Mouse (Mus musculus): ENCODE measurements around the gene Phgdh.
A peak's percentile ranks its signal among the peaks of the same experiment; 100 is the strongest.

Gene Phgdh

DNA sequence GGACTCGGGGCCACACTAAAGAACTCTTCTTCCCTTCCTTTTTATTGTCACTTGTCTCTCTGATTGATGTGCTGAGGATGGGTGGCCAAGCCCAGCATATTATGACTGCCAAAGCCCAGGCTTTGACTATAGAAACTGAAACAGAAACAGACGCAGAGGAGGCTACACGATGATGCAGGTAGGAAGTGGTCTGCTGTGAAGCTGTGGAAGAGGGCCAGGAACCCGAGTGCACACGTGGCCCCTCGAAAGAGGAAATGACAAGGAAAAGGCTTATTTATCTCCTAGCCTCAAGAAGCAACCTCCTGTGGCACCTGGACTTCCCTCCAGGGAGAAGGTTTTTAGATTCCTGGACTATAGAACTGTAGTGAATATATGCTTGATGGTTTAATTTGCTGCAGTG lies 8.3 kb upstream of the Phgdh start:
- no peak for DNase-seq (ENCODE audit: extremely low spot score)

DNA sequence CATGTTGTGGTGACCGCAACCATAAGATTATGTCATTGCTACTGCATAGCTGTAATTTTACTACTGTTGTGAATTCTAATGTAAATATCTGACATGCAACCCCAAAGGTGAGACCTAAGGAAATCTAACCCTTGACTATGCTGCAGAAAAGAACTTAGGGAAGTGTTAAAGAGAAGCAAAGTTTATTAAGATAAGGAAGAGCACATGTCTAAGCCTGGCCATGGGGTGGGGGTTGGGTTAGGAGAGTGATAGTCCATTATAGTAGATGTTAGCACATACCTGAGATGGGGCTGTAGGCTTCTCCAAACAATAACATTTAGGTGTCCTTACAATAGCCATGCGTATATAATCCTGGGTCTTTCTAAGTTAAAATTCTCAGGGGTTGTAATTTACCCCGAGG lies 3.4 kb upstream of the Phgdh start:
- no peak for DNase-seq (ENCODE audit: extremely low spot score)

DNA sequence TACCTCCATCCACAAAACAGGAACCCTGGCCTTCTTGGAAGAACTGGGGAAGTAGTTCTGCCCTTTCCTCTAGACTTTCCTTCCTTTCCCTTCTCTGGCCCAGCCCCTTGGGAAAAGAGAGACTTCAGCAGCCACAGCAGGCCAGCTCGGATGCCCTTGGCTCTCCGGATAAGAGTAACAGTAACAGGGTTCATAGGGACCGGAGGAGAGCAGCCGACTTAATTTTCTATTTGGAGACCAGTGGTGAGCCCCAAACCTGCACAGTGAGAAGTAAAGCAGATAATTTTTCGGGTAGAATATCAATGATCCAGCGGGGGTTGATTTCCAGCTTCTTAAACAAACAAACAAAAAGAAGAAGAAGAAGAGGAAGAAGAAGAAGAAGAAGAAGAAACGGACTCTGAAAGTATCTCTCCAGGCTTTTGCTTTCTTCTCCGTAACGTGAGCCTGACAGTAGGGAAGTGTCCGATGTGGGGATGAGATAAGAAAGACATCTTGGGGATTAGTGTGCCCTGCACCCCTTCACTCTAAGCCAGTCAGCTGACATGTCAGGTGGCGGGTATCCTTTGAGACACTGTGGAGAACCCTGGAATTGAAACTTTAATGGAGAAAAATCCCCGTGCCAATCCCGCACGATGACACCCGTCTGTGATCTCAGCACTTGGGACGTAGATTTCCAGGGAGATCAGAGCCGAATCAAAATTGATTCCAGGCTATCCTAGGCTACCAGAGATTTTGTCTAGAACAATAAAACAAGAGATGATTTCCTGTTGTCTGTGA lies 1.2 kb upstream of the Phgdh start:
- no peak for DNase-seq (ENCODE audit: extremely low spot score)

DNA sequence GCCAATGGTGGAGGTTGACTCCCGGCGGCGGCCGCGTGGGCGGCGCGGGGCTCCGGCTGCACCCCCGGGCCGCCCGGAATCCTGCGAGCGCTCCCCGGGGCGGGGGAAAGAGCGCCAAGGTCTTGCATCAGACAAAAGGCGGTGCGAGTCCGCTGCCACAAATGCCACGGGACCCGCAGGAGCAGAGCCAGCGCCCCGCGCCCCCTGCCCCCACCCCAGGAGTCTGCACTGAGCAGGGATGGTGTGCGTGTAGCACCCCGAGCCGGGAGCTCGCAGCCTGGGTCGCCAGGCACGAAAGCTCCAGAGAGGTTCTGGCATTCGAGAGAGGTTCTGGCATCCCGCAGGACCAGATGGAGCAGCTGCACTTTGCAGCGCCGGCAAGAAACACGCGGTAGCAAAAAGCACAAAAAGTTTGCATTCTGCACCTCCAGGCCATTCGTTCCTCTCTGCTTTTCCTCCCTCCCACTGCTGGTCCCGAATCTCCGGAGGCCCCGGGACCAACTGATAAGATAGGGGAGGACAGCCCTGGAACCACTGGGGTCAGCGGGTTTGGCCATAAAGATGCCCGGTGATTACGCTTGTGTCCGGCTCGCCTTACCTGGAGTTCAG lies 589 bp downstream of the Phgdh start:
- peak; percentile 65 for DNase-seq (ENCODE audit: extremely low spot score)

DNA sequence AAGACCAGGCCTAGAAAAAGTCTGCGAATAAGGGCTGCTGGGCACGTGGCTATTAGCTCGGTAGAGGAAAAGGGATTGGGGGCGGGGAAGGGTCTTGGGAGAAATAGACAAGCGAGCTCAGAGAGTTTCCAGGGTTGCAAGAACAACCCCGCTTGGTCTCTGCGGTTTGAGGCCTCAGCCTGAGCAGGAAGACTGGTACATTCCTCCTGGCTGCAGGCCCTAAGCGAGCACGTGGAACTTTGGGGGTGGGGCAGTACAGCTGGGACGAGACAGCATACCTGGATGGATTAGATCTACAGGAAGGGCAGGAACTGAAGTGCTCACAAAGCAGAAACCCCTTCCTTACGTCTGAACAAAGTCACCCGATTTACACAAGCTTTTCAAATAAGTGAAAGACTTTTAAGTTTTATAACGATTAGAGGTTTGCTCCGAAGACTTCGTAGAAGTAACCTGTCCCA lies 1.2 kb downstream of the Phgdh start:
- peak; percentile 63 for DNase-seq (ENCODE audit: extremely low spot score)

DNA sequence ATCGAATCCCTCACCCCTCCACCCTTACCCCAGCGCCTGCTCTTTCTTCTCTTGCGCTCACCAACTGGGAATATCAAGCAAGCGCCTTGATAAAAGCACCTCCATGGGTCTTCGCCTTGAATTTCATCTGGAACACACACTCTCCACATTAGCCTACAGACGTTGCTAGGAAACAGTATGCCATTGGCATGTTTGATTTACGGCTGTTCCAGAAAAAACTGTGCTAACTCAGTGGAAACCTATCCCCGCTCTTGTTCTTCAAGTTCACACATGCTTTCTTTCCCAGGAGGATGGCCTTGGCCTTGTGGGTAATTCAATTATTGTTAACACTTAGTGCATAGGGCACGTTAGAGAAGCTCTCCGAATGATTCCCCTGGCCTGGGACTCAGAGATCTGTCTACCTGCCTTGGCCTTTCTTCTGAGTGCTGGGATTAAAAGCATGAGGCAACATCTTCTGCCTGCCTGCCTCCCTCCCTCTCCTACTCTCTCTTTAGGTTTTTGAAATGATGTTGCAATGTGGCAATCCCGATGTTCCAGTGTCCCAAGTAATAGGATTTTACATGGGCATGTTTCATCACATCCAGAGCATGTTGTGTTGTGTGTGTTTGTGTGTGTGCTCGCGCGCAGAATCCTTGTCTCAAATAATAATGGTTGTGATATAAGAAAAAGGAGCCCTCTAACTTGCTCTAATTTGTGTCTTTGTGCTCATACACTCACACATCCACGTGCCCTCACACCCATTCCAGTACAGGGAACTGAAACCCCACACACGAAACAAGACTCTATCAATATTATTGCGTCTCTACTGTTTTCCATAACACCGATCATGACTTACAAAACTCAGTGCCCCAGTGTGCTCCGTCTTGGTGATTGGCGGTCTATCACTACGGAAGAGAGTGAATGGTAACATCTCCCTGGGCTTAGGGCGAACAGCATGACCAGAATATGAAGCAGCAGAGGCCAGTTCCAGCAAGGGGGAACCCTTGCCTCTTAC lies 2.8 kb downstream of the Phgdh start:
- no peak for DNase-seq (ENCODE audit: extremely low spot score)

DNA sequence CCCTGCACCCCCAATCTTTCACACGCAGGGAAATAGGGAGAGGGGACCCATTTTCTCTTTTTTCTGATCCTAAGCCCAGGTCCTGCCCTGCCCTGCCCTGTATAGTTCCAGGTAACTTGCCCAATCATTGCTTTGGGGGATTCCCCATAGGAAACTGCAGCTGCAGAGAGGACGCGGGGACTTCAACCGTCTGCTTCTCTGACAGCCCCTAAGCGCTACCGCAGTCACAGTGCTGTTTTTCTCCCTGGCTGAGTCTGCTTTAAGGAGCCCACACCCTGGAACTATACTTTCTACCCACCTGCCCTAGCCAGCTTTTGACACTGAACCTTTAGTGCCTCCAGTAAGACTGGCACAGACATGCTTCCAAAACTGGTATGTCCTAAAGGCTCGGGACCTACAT lies 3.9 kb downstream of the Phgdh start:
- DNase-seq (ENCODE audit: extremely low spot score) = no peak

DNA sequence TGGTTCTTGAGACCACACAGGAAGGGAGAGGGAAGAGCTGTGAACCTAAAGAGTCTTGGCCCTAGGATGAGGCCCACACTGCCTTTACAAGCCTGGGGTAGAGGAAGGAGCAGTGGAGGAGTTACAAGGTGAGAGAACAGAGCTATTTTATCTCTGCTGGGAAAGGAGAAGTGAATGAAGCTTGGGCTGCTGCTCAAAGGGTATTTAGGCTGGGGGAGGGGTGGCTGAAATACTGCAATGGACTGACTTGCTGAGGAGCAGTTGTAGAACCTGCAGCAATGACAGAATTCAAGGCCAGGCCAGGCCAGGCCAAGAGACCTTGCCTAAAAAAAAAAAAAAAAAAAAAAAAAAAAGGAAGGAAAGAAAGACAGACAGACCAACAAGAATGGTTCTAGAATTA lies 4.5 kb downstream of the Phgdh start:
- DNase-seq (ENCODE audit: extremely low spot score) = no peak

DNA sequence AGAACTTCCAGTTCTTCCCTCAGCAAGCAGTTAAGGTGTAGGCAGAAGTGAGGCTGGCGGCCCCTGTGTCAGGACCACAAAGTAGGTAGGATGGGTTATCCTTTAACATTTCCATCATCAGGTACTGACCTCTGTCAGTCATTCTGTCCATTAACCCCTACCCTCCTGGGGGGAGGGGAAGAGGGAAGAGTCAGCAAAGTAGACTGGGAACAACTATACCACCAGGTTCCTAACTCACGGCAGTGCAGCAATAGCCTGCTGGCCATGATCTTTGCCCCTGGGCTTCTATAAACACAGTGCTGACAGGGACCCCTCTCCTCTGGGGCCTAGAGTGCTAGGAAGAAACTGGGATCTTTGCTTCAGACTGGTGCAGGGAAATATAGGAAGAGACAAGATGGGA lies 5.8 kb downstream of the Phgdh start:
- no peak for DNase-seq (ENCODE audit: extremely low spot score)

DNA sequence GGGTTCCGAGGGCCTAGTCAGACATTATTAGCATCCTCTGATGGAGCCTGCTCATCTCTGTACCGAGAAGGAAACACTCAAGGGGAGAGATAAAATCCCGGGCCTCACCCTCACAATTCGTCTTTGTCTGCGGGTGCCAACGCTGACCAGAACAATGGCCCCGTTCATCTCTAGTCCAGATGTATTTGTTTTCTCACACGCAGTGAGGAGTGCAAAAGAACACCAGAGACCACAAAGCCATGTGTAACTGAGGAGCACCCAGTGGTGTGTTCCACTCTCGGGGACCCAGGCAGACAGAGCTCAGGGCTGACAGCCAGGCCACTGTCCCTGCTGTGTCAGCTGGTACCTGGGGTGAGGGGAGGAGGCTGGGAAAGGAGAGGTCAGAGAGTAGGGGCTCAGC lies 15.6 kb downstream of the Phgdh start:
- DNase-seq (ENCODE audit: extremely low spot score) = no peak

DNA sequence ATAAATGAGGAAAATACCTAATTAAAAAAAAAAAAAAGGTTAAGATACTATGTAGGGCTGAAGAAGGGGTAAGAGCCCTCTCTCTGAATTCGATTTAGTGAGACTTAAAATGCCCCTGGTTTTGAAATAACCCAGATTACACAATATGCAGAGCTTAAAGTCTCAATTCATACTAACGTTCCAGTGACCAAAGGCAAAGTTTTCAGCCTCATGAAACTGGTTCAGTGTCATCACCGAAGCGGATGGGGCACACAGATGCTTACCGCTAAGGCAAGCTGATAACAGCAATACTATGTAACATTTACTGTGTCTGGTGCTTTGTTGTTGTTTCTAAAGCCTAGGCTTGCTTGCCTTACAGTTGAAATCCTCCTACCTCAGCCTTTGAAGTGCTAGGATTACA lies 17.6 kb downstream of the Phgdh start:
- no peak for DNase-seq (ENCODE audit: extremely low spot score)

DNA sequence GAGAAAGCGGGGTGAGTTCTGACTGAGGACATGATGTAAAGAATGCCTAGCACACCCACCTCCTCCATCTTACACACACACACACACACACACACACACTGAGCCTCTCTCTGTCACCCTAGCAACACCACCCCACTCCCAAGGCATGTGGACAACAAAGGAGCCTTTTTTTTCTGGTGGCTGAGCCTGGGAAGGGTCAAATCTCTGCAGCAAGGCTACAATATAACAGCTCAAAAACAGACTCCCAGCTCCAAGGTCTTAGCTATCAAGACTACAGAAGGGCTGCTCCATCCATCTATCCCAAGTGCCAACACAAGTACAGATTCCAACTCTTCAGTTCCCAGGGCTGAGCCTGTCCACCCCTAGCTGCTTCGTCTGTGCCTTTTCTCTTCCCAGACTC lies 20.6 kb downstream of the Phgdh start:
- peak; percentile 71 for DNase-seq (ENCODE audit: extremely low spot score)

DNA sequence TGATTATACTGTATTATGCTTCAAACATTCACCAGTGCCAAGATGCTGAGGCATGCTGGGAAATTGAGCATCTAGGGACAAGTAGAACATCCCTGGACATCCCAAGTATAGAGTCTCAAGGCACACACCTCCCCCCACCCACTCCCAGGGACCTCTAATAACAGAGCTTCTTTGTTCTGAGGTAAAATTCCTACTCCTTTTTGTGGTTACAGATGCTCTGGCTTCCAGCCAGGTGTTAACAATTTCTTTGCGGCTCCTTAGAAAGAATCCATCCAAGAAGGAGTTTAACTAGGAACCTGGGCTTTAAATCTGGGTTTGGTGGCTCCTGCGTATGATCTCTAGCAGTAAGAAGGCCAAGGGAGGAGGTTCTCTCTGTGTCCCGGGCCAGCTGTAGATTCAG lies 22.6 kb downstream of the Phgdh start:
- no peak for DNase-seq (ENCODE audit: extremely low spot score)

DNA sequence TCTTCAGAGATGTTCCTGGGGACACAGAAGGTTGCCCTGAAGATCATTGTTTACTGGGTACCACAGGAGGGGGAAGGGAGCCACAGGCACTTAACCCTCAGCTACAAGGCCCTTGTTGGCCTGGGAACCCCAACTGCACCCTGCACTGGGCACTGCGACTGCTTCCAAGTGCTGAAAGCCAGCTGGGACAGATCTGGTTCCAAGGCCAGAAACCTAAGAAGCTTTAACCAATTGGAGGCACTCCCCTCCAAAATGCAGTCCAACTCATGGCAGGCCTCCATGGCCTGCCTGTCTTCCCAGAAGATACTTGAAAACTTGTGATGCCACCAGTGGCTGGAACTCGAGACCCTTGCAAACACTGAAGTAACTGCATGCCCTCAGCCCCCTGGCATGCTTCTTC lies 24.6 kb downstream of the Phgdh start:
- no peak for DNase-seq (ENCODE audit: extremely low spot score)

DNA sequence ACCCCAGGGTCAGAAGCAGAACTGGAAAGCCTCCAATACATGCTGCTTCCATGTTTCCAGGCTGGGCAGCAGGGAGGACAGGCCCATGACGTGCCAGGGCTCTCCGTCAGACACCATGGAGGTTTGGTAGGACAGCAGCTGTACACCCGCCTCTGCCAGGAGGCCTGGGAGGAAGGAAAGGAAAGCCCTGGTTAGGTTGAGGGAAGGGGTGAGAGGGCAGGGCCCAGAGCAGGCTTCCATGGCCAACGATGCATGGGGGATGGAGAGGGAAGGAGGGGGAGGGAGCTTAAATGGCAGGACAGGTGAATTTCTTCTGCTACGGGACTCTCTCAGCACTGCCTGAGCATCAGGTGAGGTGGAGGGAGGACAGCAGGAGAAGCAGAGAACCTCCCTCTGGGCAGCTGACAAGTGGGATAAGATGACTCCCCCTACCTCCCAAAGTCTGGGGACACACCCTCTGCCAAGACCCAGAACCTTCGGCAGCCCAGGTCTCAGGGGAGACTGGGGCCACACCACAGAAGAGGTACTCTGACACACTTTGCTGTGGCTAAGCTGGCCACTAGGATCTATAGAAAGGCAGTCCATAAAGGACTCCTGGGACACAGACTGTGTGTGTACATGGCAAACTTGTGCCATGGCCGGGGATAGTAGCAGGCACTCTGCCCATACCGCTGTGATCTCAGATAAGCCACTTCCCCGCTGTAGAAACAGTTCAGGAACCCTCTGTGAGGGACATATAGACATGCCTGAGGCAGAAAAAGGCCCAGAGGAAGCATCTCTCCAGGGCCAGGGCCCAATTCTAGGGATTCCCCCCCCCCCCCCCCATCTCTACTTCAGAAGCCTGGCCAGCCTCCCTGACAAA lies 26.3 kb downstream of the Phgdh start:
- no peak for DNase-seq (ENCODE audit: extremely low spot score)

DNA sequence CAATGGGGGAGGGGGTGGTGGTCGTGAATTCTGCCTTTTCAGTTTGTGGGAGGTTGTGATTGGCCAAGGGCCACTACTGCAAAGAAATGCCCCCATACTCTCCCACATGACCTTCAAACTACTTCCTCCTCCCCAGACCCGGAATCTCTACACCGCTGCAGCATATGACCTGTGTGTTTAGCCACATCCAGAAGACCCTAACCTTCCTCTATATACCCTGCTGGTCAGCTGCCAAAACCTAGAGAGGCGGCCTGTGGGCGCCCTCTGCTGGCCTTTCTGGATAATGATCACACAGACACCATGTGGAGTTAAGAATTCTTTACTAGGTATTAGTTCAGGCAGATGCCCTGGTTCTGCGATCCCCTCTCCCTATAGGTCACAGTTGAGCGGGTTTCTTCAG lies 26.9 kb downstream of the Phgdh start:
- peak; percentile 60 for DNase-seq (ENCODE audit: extremely low spot score)

DNA sequence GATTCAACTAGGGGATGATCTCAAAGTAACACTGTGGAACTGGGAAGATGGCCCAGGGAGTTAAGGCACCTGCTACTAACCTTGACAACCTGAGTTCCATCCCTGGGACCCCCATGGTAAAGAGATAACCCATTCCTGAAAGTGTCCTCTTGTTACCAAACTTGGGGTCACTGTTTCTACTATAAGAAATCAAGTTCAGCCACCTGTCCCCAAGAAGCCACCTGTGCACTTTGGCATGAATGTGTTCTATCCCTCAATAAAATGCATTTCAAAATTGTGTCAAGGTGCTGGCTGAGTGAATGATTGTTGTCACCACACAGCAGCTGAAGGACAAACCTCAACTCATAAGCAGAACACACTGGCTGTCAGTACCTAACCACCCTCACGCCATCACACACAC lies 29.3 kb downstream of the Phgdh start:
- DNase-seq (ENCODE audit: extremely low spot score) = no peak

DNA sequence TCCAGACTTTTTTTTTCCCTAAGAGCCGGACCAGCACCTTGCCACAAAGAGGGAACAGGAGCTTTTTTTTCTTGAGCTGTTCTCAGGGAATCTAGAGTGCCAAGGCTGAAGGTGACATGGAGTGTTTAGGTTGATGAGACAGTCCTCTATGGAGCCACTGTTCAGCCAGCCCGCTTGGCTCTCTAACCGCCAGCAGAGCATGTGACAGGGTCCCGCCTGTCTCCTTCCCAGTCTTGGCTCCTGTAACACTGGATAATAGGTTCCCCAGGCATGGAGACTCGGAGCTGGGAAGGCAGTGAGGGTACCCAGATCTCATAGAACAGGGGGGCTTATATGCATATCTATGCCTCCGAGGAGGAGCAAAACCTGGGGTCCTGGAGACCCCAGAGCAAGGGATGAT lies 31.2 kb downstream of the Phgdh start:
- no peak for DNase-seq (ENCODE audit: extremely low spot score)

DNA sequence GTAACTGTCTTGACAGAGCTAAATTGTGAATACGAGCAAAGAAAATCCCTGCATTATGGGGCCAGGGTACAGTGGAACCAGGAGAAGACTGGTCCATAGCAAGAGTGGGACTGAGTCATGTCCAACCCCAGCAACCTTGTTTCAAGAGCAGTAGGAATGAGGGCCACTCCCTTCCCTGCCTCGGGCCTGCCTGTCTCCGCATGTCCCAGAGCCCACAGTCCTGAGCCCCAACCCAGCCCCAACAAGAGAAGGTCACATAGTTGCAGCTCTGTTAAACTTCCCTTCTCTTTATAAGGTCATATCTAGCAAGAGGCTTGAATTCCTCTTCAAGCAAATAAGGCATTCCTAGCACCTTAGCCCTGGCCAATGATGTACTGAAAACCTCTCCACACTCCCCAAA lies 38.0 kb downstream of the Phgdh start:
- DNase-seq (ENCODE audit: extremely low spot score) = no peak

DNA sequence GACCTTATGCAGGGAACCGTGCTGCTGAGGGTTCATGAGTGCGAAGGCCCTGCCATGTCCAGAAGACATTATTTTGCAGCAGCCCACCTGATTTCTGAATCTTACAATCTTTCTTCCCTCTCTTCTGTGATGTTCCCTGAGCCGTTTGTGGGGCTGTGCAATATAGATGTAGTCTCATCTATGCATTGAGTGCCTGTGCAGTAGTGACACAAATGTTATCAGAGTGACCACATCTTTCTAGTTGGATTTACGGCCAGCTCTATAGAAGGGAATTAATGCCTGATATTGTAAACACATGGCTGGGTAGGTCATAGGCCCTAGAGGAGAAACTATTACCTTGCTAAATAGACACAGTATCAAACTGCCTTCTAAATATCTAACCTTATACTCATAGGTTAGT lies 39.5 kb downstream of the Phgdh start:
- DNase-seq (ENCODE audit: extremely low spot score) = no peak

DNA sequence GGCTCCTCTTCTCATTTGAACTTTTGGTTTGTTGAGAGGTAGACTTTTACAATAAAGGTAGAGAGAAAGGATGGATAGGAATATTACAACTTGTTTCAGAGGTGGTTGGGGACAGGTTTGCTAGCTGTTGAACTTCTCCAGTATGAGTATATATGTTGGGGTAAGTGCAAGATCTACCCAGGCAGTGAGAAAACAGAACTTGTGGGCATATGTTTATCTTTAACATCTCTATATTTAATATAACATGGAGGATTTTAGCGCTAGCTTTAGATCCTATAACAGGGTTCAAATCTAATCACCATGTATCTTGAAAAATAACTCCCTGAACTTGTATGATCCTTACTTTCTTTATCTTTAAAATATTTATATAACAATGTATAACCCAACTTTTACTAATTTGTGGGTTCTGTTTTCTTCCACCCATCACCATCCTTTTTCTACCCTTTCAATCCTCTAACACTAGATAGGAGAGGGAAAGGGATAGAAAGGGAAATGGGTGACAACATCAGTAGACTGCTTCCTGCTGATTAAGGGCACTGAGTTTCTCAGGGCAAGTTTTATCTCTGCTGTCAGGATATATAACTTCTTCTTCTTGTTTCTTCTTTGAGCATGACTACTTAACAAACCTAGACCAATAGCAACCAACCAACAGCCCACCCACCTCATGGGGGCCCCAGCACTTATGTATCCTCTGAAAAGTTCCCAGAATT lies 40.2 kb downstream of the Phgdh start:
- DNase-seq (ENCODE audit: extremely low spot score) = no peak
